Mouse (Mus musculus): ENCODE measurements at regions not wholly inside any gene's neighbourhood (a gene's known extent, or its start where the extent isn't known, plus 50 kb on each side); places are given as distances from the start of the nearest gene placed in this dataset.
"Not testable (repeated sequence)": the region's sequence is repeated elsewhere in the genome, so short reads cannot be mapped to it uniquely, and the experiment has no call there.

GRCm38 (mm10) chr5:148820476-148820875, 108.6 kb downstream of the Katnal1 start:
- DNase-seq = no peak

- no peak for DNase-seq
Measured at GRCm38 (mm10) chr5:148819423-148819822, 109.7 kb downstream of the Katnal1 start.

GRCm38 (mm10) chr5:148818746-148819145, 110.4 kb downstream of the Katnal1 start:
- no peak for DNase-seq

- no peak for DNase-seq
Measured at GRCm38 (mm10) chr5:148812840-148813239, 116.3 kb downstream of the Katnal1 start.

- no peak for DNase-seq
Measured at GRCm38 (mm10) chr5:148812016-148812415, 117.1 kb downstream of the Katnal1 start.

- DNase-seq = no peak
Measured at GRCm38 (mm10) chr5:148809485-148809884, 119.6 kb downstream of the Katnal1 start.

- DNase-seq = no peak
Measured at GRCm38 (mm10) chr5:148809055-148809454, 120.1 kb downstream of the Katnal1 start.

- DNase-seq = peak; percentile 36
Measured at GRCm38 (mm10) chr5:148808426-148808825, 120.7 kb downstream of the Katnal1 start.

- no peak for DNase-seq
Measured at GRCm38 (mm10) chr5:148807612-148808011, 121.5 kb downstream of the Katnal1 start.

- no peak for DNase-seq
Measured at GRCm38 (mm10) chr5:148805030-148805429, 124.1 kb downstream of the Katnal1 start.

- DNase-seq = no peak
Measured at GRCm38 (mm10) chr5:148803772-148804171, 125.3 kb downstream of the Katnal1 start.

- DNase-seq = no peak
Measured at GRCm38 (mm10) chr5:148802720-148803119, 126.4 kb downstream of the Katnal1 start.

- no peak for DNase-seq
Measured at GRCm38 (mm10) chr5:148798541-148798940, 130.6 kb downstream of the Katnal1 start.

- no peak for DNase-seq
Measured at GRCm38 (mm10) chr5:148796072-148796471, 133.0 kb downstream of the Katnal1 start.

GRCm38 (mm10) chr5:148794465-148794864, 134.7 kb downstream of the Katnal1 start:
- peak; percentile 23 for DNase-seq

- DNase-seq = peak; percentile 63
Measured at GRCm38 (mm10) chr5:148792736-148793440, 136.2 kb downstream of the Katnal1 start.

- no peak for DNase-seq
Measured at GRCm38 (mm10) chr5:148791651-148792050, 137.5 kb downstream of the Katnal1 start.

GRCm38 (mm10) chr5:148790343-148790742, 138.8 kb downstream of the Katnal1 start:
- DNase-seq = not testable (repeated sequence)

- no peak for DNase-seq
Measured at GRCm38 (mm10) chr5:148789823-148790222, 139.3 kb downstream of the Katnal1 start.

- DNase-seq = no peak
Measured at GRCm38 (mm10) chr5:148789147-148789566, 140.0 kb downstream of the Katnal1 start.

- no peak for DNase-seq
Measured at GRCm38 (mm10) chr5:148788690-148789089, 140.4 kb downstream of the Katnal1 start.

GRCm38 (mm10) chr5:148787270-148787669, 141.8 kb downstream of the Katnal1 start:
- DNase-seq = no peak

- DNase-seq = not testable (repeated sequence)
Measured at GRCm38 (mm10) chr5:148781076-148781475, 148.0 kb downstream of the Katnal1 start.

- no peak for DNase-seq
Measured at GRCm38 (mm10) chr5:148776796-148777659, 152.1 kb downstream of the Katnal1 start.

All from layer of hippocampus, adult 9-11 months (tissue).